Comparison of ENCODE assay signal across 8 mouse cellular contexts in genomic region chr5:76869553-76869952, GRCm38 (mm10). TPM values are rescaled to one million over a fixed set of nuclear protein-coding genes. Genes with fewer than 3 reads are reported as not detected.
DNase-seq lines count a peak whose midpoint lies in the region; ATAC-seq and TF ChIP-seq lines count a peak whose summit lies in the region.
"Had no signal": no experiment of that assay in that cellular context is flagged by ENCODE, and none has a peak within 500 bp of the region (broad histone marks: within the 10 kb centered on the region; RNA-seq: fewer than 3 reads in every experiment).

No protein-coding gene starts in this region.

- no peaks in the 10 kb centered on the region for H3K9me3 ChIP-seq in lung, embryonic 14.5 days (ENCODE audit: low read depth, low read length)
- H3K9me3 ChIP-seq in embryonic facial prominence, embryonic 15.5 days (replicated peaks): no peaks in the 10 kb centered on the region
- H3K9me3 ChIP-seq in limb, embryonic 12.5 days: no peaks in the 10 kb centered on the region
- H3K9me3 ChIP-seq in neural tube, embryonic 15.5 days (replicated peaks): no peaks in the 10 kb centered on the region

- peaks cover 34% of the 10 kb centered on the region for H3K36me3 ChIP-seq in lung, embryonic 14.5 days (ENCODE audit: insufficient read depth)
- peaks cover 25% of the 10 kb centered on the region for H3K36me3 ChIP-seq in embryonic facial prominence, embryonic 15.5 days
- peaks cover 49% of the 10 kb centered on the region for H3K36me3 ChIP-seq in limb, embryonic 12.5 days
- H3K36me3 ChIP-seq in neural tube, embryonic 15.5 days: peaks cover 56% of the 10 kb centered on the region

- no peak overlapping the region; the same call in 1 of the 2 replicates for H3K9ac ChIP-seq in lung, embryonic 14.5 days
- no peak overlapping the region for H3K9ac ChIP-seq in embryonic facial prominence, embryonic 15.5 days
- H3K9ac ChIP-seq in limb, embryonic 12.5 days (replicated peaks): 0 out of 2 replicates have a peak overlapping the region, but pooled peaks have one; percentile 14
- no peak overlapping the region for H3K9ac ChIP-seq in neural tube, embryonic 15.5 days (replicated peaks)

- H3K4me3 ChIP-seq in lung, embryonic 14.5 days (ENCODE audit: low read depth, low read length): peak overlapping the region; percentile 25; the same call in 1 of the 2 replicates
- H3K4me3 ChIP-seq in embryonic facial prominence, embryonic 15.5 days (replicated peaks): peak overlapping the region; percentile 40
- peak overlapping the region; percentile 31 for H3K4me3 ChIP-seq in limb, embryonic 12.5 days (replicated peaks)
- peak overlapping the region; percentile 25; the same call in 1 of the 2 replicates for H3K4me3 ChIP-seq in neural tube, embryonic 15.5 days (replicated peaks)
- H3K4me3 ChIP-seq: myocyte had no signal

- DNase-seq in lung, embryonic 14.5 days: no peak
- no peak for DNase-seq in lung, postnatal 14 days
- DNase-seq in right cerebral cortex, adult 2 months (ENCODE audit: low spot score in 2 of 2): no peak
- no peak for DNase-seq in spleen, adult 18-20 months

- H3K4me2 ChIP-seq in lung, embryonic 14.5 days: peak overlapping the region; percentile 55
- peak overlapping the region; percentile 47 for H3K4me2 ChIP-seq in embryonic facial prominence, embryonic 15.5 days (replicated peaks)
- peak overlapping the region; percentile 55 for H3K4me2 ChIP-seq in limb, embryonic 12.5 days
- peak overlapping the region; percentile 53 for H3K4me2 ChIP-seq in neural tube, embryonic 15.5 days

- ATAC-seq in lung, embryonic 14.5 days (ENCODE audit: insufficient read depth): no peak
- no peak for ATAC-seq in embryonic facial prominence, embryonic 15.5 days (ENCODE audit: insufficient number of reproducible peaks, low FRiP score, low TSS enrichment, low read depth)
- ATAC-seq in limb, embryonic 12.5 days (ENCODE audit: insufficient number of reproducible peaks, insufficient read depth, low FRiP score, low TSS enrichment, low read depth): no peak
- ATAC-seq in neural tube, embryonic 15.5 days (ENCODE audit: low FRiP score): no peak

- WGBS in lung, embryonic 14.5 days: 65% methylated on average over 6 of the region's 6 CpGs
- WGBS in embryonic facial prominence, embryonic 15.5 days: 53% methylated on average over 6 of the region's 6 CpGs
- WGBS in limb, embryonic 12.5 days: 58% methylated on average over 6 of the region's 6 CpGs
- WGBS in neural tube, embryonic 15.5 days: 63% methylated on average over 6 of the region's 6 CpGs

- no peaks in the 10 kb centered on the region for H3K27me3 ChIP-seq in lung, embryonic 14.5 days (ENCODE audit: insufficient read depth, low read length)
- no peaks in the 10 kb centered on the region for H3K27me3 ChIP-seq in embryonic facial prominence, embryonic 15.5 days
- H3K27me3 ChIP-seq in limb, embryonic 12.5 days: no peaks in the 10 kb centered on the region; the same call in 1 of the 2 replicates
- no peaks in the 10 kb centered on the region for H3K27me3 ChIP-seq in neural tube, embryonic 15.5 days (replicated peaks)

- no peak for TF ChIP-seq CTCF in lung, embryonic 14.5 days (IDR thresholded peaks at IDR 0.05; ENCODE audit: low read depth)

- H3K4me1 ChIP-seq in lung, embryonic 14.5 days (ENCODE audit: insufficient read depth): no peaks in the 10 kb centered on the region; the same call in 1 of the 2 replicates
- H3K4me1 ChIP-seq in embryonic facial prominence, embryonic 15.5 days: no peaks in the 10 kb centered on the region
- peaks cover 32% of the 10 kb centered on the region for H3K4me1 ChIP-seq in limb, embryonic 12.5 days (replicated peaks)
- peaks cover 4% of the 10 kb centered on the region; the same call in 1 of the 2 replicates for H3K4me1 ChIP-seq in neural tube, embryonic 15.5 days

- H3K27ac ChIP-seq in lung, embryonic 14.5 days (ENCODE audit: low read depth): no peak overlapping the region
- H3K27ac ChIP-seq in embryonic facial prominence, embryonic 15.5 days (replicated peaks): no peak overlapping the region
- no peak overlapping the region for H3K27ac ChIP-seq in limb, embryonic 12.5 days
- H3K27ac ChIP-seq in neural tube, embryonic 15.5 days (replicated peaks): no peak overlapping the region

RNA-seq across cellular contexts. Expression of gene Aasdh, which starts 35.8 kb away (rescaled TPM):
- 20.4 and 22.8 TPM in 2 replicates for polyA plus RNA-seq in lung, embryonic 14.5 days (2014; fragmentation: Nextera tagmentation; extraction: Ambion mirVana)
- polyA plus RNA-seq in embryonic facial prominence, embryonic 15.5 days (2015; fragmentation: Nextera tagmentation; extraction: Ambion mirVana): 17.8 and 18.8 TPM in 2 replicates
- 21.1 and 21.9 TPM in 2 replicates for polyA plus RNA-seq in limb, embryonic 12.5 days (2016; fragmentation: Nextera tagmentation; extraction: Ambion mirVana)
- 17.0 TPM in 2 replicates for polyA plus RNA-seq in neural tube, embryonic 15.5 days (2015; fragmentation: Nextera tagmentation; extraction: Ambion mirVana)
